Mouse (Mus musculus): Measurements from ENCODE around the gene Lhx2. TPM values are rescaled to one million over a fixed set of nuclear protein-coding genes. Genes with fewer than 3 reads are reported as not detected.

Lhx2 gene
- polyA plus RNA-seq, 1 experiment: 0.70 TPM

GRCm38 (mm10) chr2:38320911-38321310 is 18.2 kb upstream of the Lhx2 start:
- H3K4me3 ChIP-seq (replicated peaks; ENCODE audit: control insufficient read depth, low read depth, low read length): no peak overlapping the region
- WGBS: 64% methylated on average over 4 of the region's 4 CpGs
- TF ChIP-seq POLR2A (IDR thresholded peaks at IDR 0.05; ENCODE audit: borderline replicate concordance, control insufficient read depth, low read depth, low read length): no peak
- TF ChIP-seq CTCF (IDR thresholded peaks at IDR 0.05; ENCODE audit: control insufficient read depth, insufficient read depth, low read length): no peak
- no peak overlapping the region for H3K27ac ChIP-seq (ENCODE audit: control insufficient read depth, insufficient read depth, low read depth, low read length, poor library complexity)
- no peaks in the 10 kb centered on the region; the same call in 1 of the 2 replicates for H3K4me1 ChIP-seq (ENCODE audit: control insufficient read depth, insufficient read depth, low read length)

GRCm38 (mm10) chr2:38323380-38323779 is 15.7 kb upstream of the Lhx2 start:
- no peak overlapping the region for H3K27ac ChIP-seq (ENCODE audit: control insufficient read depth, insufficient read depth, low read depth, low read length, poor library complexity)
- TF ChIP-seq POLR2A (IDR thresholded peaks at IDR 0.05; ENCODE audit: borderline replicate concordance, control insufficient read depth, low read depth, low read length) (no peak), CTCF (IDR thresholded peaks at IDR 0.05; ENCODE audit: control insufficient read depth, insufficient read depth, low read length) (no peak)
- WGBS: 67% methylated on average over 8 of the region's 8 CpGs
- H3K4me1 ChIP-seq (ENCODE audit: control insufficient read depth, insufficient read depth, low read length): no peaks in the 10 kb centered on the region; the same call in 1 of the 2 replicates
- no peak overlapping the region for H3K4me3 ChIP-seq (replicated peaks; ENCODE audit: control insufficient read depth, low read depth, low read length)

- 81% methylated on average over 1 of the region's 1 CpGs for WGBS
- no peak overlapping the region for H3K4me3 ChIP-seq (replicated peaks; ENCODE audit: control insufficient read depth, low read depth, low read length)
- H3K27ac ChIP-seq (ENCODE audit: control insufficient read depth, insufficient read depth, low read depth, low read length, poor library complexity): no peak overlapping the region; the same call in 1 of the 2 replicates
- TF ChIP-seq CTCF (IDR thresholded peaks at IDR 0.05; ENCODE audit: control insufficient read depth, insufficient read depth, low read length) (no peak), POLR2A (IDR thresholded peaks at IDR 0.05; ENCODE audit: borderline replicate concordance, control insufficient read depth, low read depth, low read length) (no peak)
- no peaks in the 10 kb centered on the region for H3K4me1 ChIP-seq (ENCODE audit: control insufficient read depth, insufficient read depth, low read length)
Measured at GRCm38 (mm10) chr2:38326671-38327070, 12.4 kb upstream of the Lhx2 start.

- Histone ChIP-seq H3K4me1 (ENCODE audit: control insufficient read depth, insufficient read depth, low read length) (no peaks in the 10 kb centered on the region), H3K27ac (ENCODE audit: control insufficient read depth, insufficient read depth, low read depth, low read length, poor library complexity) (no peak overlapping the region), H3K4me3 (replicated peaks; ENCODE audit: control insufficient read depth, low read depth, low read length) (no peak overlapping the region)
- WGBS: 53% methylated on average over 7 of the region's 7 CpGs
- TF ChIP-seq CTCF (IDR thresholded peaks at IDR 0.05; ENCODE audit: control insufficient read depth, insufficient read depth, low read length) (no peak), POLR2A (IDR thresholded peaks at IDR 0.05; ENCODE audit: borderline replicate concordance, control insufficient read depth, low read depth, low read length) (no peak)
Measured at GRCm38 (mm10) chr2:38333586-38334119, 5.4 kb upstream of the Lhx2 start.

GRCm38 (mm10) chr2:38336606-38337005 is 2.5 kb upstream of the Lhx2 start:
- H3K27ac ChIP-seq (ENCODE audit: control insufficient read depth, insufficient read depth, low read depth, low read length, poor library complexity): no peak overlapping the region
- 2% methylated on average over 17 of the region's 17 CpGs for WGBS
- H3K4me3 ChIP-seq (replicated peaks; ENCODE audit: control insufficient read depth, low read depth, low read length): no peak overlapping the region
- H3K4me1 ChIP-seq (ENCODE audit: control insufficient read depth, insufficient read depth, low read length): no peaks in the 10 kb centered on the region
- TF ChIP-seq POLR2A (IDR thresholded peaks at IDR 0.05; ENCODE audit: borderline replicate concordance, control insufficient read depth, low read depth, low read length) (no peak), CTCF (IDR thresholded peaks at IDR 0.05; ENCODE audit: control insufficient read depth, insufficient read depth, low read length) (no peak)

- 8% methylated on average over 6 of the region's 6 CpGs for WGBS
- Histone ChIP-seq H3K4me1 (ENCODE audit: control insufficient read depth, insufficient read depth, low read length) (no peaks in the 10 kb centered on the region), H3K4me3 (replicated peaks; ENCODE audit: control insufficient read depth, low read depth, low read length) (no peak overlapping the region), H3K27ac (ENCODE audit: control insufficient read depth, insufficient read depth, low read depth, low read length, poor library complexity) (no peak overlapping the region)
- no peak for TF ChIP-seq POLR2A (IDR thresholded peaks at IDR 0.05; ENCODE audit: borderline replicate concordance, control insufficient read depth, low read depth, low read length)
- no peak for TF ChIP-seq CTCF (IDR thresholded peaks at IDR 0.05; ENCODE audit: control insufficient read depth, insufficient read depth, low read length)
Measured at GRCm38 (mm10) chr2:38337091-38337640, 1.9 kb upstream of the Lhx2 start.

- Histone ChIP-seq H3K4me1 (ENCODE audit: control insufficient read depth, insufficient read depth, low read length) (no peaks in the 10 kb centered on the region), H3K27ac (ENCODE audit: control insufficient read depth, insufficient read depth, low read depth, low read length, poor library complexity) (no peak overlapping the region), H3K4me3 (replicated peaks; ENCODE audit: control insufficient read depth, low read depth, low read length) (no peak overlapping the region)
- TF ChIP-seq POLR2A (IDR thresholded peaks at IDR 0.05; ENCODE audit: borderline replicate concordance, control insufficient read depth, low read depth, low read length) (no peak), CTCF (IDR thresholded peaks at IDR 0.05; ENCODE audit: control insufficient read depth, insufficient read depth, low read length) (no peak)
- 66% methylated on average over 5 of the region's 5 CpGs for WGBS
Measured at GRCm38 (mm10) chr2:38337681-38338080, 1.4 kb upstream of the Lhx2 start.

GRCm38 (mm10) chr2:38338348-38338932 is 641 bp upstream of the Lhx2 start:
- TF ChIP-seq POLR2A (IDR thresholded peaks at IDR 0.05; ENCODE audit: borderline replicate concordance, control insufficient read depth, low read depth, low read length) (no peak), CTCF (IDR thresholded peaks at IDR 0.05; ENCODE audit: control insufficient read depth, insufficient read depth, low read length) (no peak)
- Histone ChIP-seq H3K4me3 (replicated peaks; ENCODE audit: control insufficient read depth, low read depth, low read length) (no peak overlapping the region), H3K4me1 (ENCODE audit: control insufficient read depth, insufficient read depth, low read length) (no peaks in the 10 kb centered on the region), H3K27ac (ENCODE audit: control insufficient read depth, insufficient read depth, low read depth, low read length, poor library complexity) (no peak overlapping the region)
- 10% methylated on average over 5 of the region's 5 CpGs for WGBS
